Mouse (Mus musculus) MEL (cell line): ENCODE measurements around the gene Gkn3. TPM values are rescaled to one million over a fixed set of nuclear protein-coding genes. Genes with fewer than 3 reads are reported as not detected.

Experiments
- DNase-seq: peaks from one replicate; pipeline ENCODE4 v3.0.0; 2011; ENCODE audit warnings: low read depth, low spot score
- H3K27ac ChIP-seq: 2 replicates; pipeline ENCODE4 v1.5.1; 2012; ENCODE audit warnings: low read depth, mild to moderate bottlenecking, control low read depth, low read length, moderate library complexity; ENCODE audit not compliant: control insufficient read depth
- H3K27me3 ChIP-seq, 2 experiments: fragments of 150-350 bp in 1 of 2; sonication (generic) in 1 of 2; 2 replicates each; pipeline ENCODE4 v1.6.1; 2012; ENCODE audit warnings: low read length in 2 of 2, mild to moderate bottlenecking in 2 of 2, improper control_type of control experiment in 1 of 2, moderate library complexity in 1 of 2; ENCODE audit not compliant: insufficient read depth in 2 of 2, control insufficient read depth in 1 of 2
- H3K36me3 ChIP-seq, 2 experiments: 2 replicates each; pipeline ENCODE4 v1.6.1; 2012 to 2014; ENCODE audit warnings: low read length in 2 of 2, improper control_type of control experiment in 1 of 2, inconsistent platforms in 1 of 2, mild to moderate bottlenecking in 1 of 2; ENCODE audit not compliant: insufficient read depth in 2 of 2, control insufficient read depth in 1 of 2
- H3K4me1 ChIP-seq, 2 experiments: fragments of 150-350 bp in 1 of 2; sonication (generic) in 1 of 2; 2 replicates each; pipeline ENCODE4 v1.6.1; 2012; ENCODE audit warnings: low read length in 2 of 2, improper control_type of control experiment in 1 of 2, mild to moderate bottlenecking in 1 of 2; ENCODE audit not compliant: insufficient read depth in 2 of 2, control insufficient read depth in 1 of 2
- H3K4me3 ChIP-seq, 2 experiments: fragments of 150-350 bp in 1 of 2; sonication (generic) in 1 of 2; 2 replicates each; pipeline ENCODE4 v1.5.1; 2012; ENCODE audit warnings: low read depth in 2 of 2, low read length in 2 of 2, mild to moderate bottlenecking in 2 of 2, moderate library complexity in 2 of 2, control low read depth in 1 of 2, improper control_type of control experiment in 1 of 2; ENCODE audit not compliant: control insufficient read depth in 1 of 2, insufficient read depth in 1 of 2
- H3K79me2 ChIP-seq: 2 replicates; pipeline ENCODE4 v1.6.1; 2012; ENCODE audit warnings: mild to moderate bottlenecking, low read length, moderate library complexity; ENCODE audit not compliant: control insufficient read depth, poor library complexity, insufficient read depth
- H3K9ac ChIP-seq: 2 replicates; pipeline ENCODE4 v1.6.1; 2012; ENCODE audit warnings: low read depth, mild to moderate bottlenecking, control low read depth, low read length, moderate library complexity; ENCODE audit not compliant: control insufficient read depth, poor library complexity, severe bottlenecking
- H3K9me3 ChIP-seq: fragments of 150-350 bp; sonication (generic); replicated peaks from 2 replicates; pipeline ENCODE4 v1.6.1; 2012; ENCODE audit warnings: mild to moderate bottlenecking, low read length, improper control_type of control experiment, moderate library complexity; ENCODE audit not compliant: insufficient read depth
- BHLHE40 ChIP-seq: IDR thresholded peaks from 2 replicates; pipeline ENCODE4 v1.6.1; 2012; ENCODE audit warnings: low read depth, mild to moderate bottlenecking, inconsistent platforms, low read length, improper control_type of control experiment, borderline replicate concordance
- CHD1 ChIP-seq: IDR thresholded peaks from 2 replicates; pipeline ENCODE4 v1.6.1; 2012; ENCODE audit warnings: low read depth, mild to moderate bottlenecking, inconsistent platforms, low read length, improper control_type of control experiment
- CHD2 ChIP-seq: IDR thresholded peaks from 2 replicates; pipeline ENCODE4 v1.6.1; 2011; ENCODE audit warnings: low read length, improper control_type of control experiment
- CTCF ChIP-seq, 3 experiments: IDR thresholded peaks in 2 of 3; conservative IDR thresholded peaks in 1 of 3; 2 replicates each; pipeline ENCODE4 v1.5.1; 2011 to 2012; ENCODE audit warnings: low read length in 3 of 3, low read depth in 2 of 3, mild to moderate bottlenecking in 2 of 3, improper control_type of control experiment in 1 of 3, inconsistent platforms in 1 of 3, mixed read lengths in 1 of 3, moderate library complexity in 1 of 3; ENCODE audit not compliant: control insufficient read depth in 1 of 3, insufficient read depth in 1 of 3, poor library complexity in 1 of 3, severe bottlenecking in 1 of 3
- E2F4 ChIP-seq: IDR thresholded peaks from 2 replicates; pipeline ENCODE4 v1.6.1; 2011; ENCODE audit warnings: low read depth, low read length, improper control_type of control experiment, borderline replicate concordance
- ELF1 ChIP-seq: IDR thresholded peaks from 2 replicates; pipeline ENCODE4 v1.6.1; 2014; ENCODE audit warnings: low read depth, mild to moderate bottlenecking, inconsistent platforms, low read length, improper control_type of control experiment, moderate library complexity
- EP300 ChIP-seq, 2 experiments: IDR thresholded peaks; 2 replicates each; pipeline ENCODE4 v1.6.1; 2011; ENCODE audit warnings: improper control_type of control experiment in 2 of 2, low read length in 2 of 2, low read depth in 1 of 2, mild to moderate bottlenecking in 1 of 2
- ETS1 ChIP-seq: IDR thresholded peaks from 2 replicates; pipeline ENCODE4 v1.6.1; 2012; ENCODE audit warnings: low read depth, mild to moderate bottlenecking, inconsistent platforms, low read length, improper control_type of control experiment, moderate library complexity
- GABPA ChIP-seq: IDR thresholded peaks from 2 replicates; pipeline ENCODE4 v1.6.1; 2012; ENCODE audit warnings: low read depth, mild to moderate bottlenecking, inconsistent platforms, low read length, improper control_type of control experiment, moderate library complexity
- GATA1 ChIP-seq: IDR thresholded peaks from 2 replicates; pipeline ENCODE4 v1.6.1; 2011; ENCODE audit warnings: low read depth, low read length, improper control_type of control experiment
- HCFC1 ChIP-seq: IDR thresholded peaks from 2 replicates; pipeline ENCODE4 v1.6.1; 2012; ENCODE audit warnings: low read depth, mild to moderate bottlenecking, inconsistent platforms, low read length, improper control_type of control experiment, moderate library complexity
- JUND ChIP-seq: IDR thresholded peaks from 2 replicates; pipeline ENCODE4 v1.6.1; 2011; ENCODE audit warnings: low read depth, mild to moderate bottlenecking, improper control_type of control experiment, low read length
- KAT2A ChIP-seq: conservative IDR thresholded peaks from 2 replicates; pipeline ENCODE4 v1.6.1; 2012; ENCODE audit warnings: low read depth, low read length, improper control_type of control experiment, inconsistent platforms
- MAFK ChIP-seq: IDR thresholded peaks from 2 replicates; pipeline ENCODE4 v1.6.1; 2011; ENCODE audit warnings: low read depth, mild to moderate bottlenecking, low read length, improper control_type of control experiment, borderline replicate concordance
- MAX ChIP-seq: IDR thresholded peaks from 2 replicates; pipeline ENCODE4 v1.6.1; 2011; ENCODE audit warnings: low read length, improper control_type of control experiment
- MAZ ChIP-seq: IDR thresholded peaks from 2 replicates; pipeline ENCODE4 v1.6.1; 2012; ENCODE audit warnings: low read depth, mild to moderate bottlenecking, inconsistent platforms, low read length, improper control_type of control experiment
- MEF2A ChIP-seq: IDR thresholded peaks from 2 replicates; pipeline ENCODE4 v1.6.1; 2014; ENCODE audit warnings: low read depth, mild to moderate bottlenecking, inconsistent platforms, low read length, improper control_type of control experiment; ENCODE audit not compliant: poor library complexity, insufficient replicate concordance, severe bottlenecking; ENCODE audit errors: extremely low read depth
- MXI1 ChIP-seq: IDR thresholded peaks from 2 replicates; pipeline ENCODE4 v1.6.1; 2011; ENCODE audit warnings: mild to moderate bottlenecking, low read depth, low read length, improper control_type of control experiment
- MYB ChIP-seq: IDR thresholded peaks from 2 replicates; pipeline ENCODE4 v1.6.1; 2011; ENCODE audit warnings: mild to moderate bottlenecking, low read depth, low read length, improper control_type of control experiment
- MYC ChIP-seq: IDR thresholded peaks from 2 replicates; pipeline ENCODE4 v1.6.1; 2011; ENCODE audit warnings: low read depth, mild to moderate bottlenecking, low read length, improper control_type of control experiment, moderate library complexity
- NELFE ChIP-seq: IDR thresholded peaks from 2 replicates; pipeline ENCODE4 v1.6.1; 2011; ENCODE audit warnings: low read depth, low read length, improper control_type of control experiment
- NRF1 ChIP-seq: IDR thresholded peaks from 2 replicates; pipeline ENCODE4 v1.6.1; 2014; ENCODE audit warnings: low read depth, mild to moderate bottlenecking, inconsistent platforms, low read length, improper control_type of control experiment, moderate library complexity; ENCODE audit not compliant: poor library complexity, insufficient read depth, severe bottlenecking
- POLR2A ChIP-seq, 2 experiments: IDR thresholded peaks; 2 replicates each; pipeline ENCODE4 v1.6.1; 2011 to 2012; ENCODE audit warnings: low read length in 2 of 2, mild to moderate bottlenecking in 2 of 2, control low read depth in 1 of 2, improper control_type of control experiment in 1 of 2, low read depth in 1 of 2, moderate library complexity in 1 of 2; ENCODE audit not compliant: control insufficient read depth in 1 of 2, insufficient read depth in 1 of 2, poor library complexity in 1 of 2
- POLR2AphosphoS2 ChIP-seq: IDR thresholded peaks from 2 replicates; pipeline ENCODE4 v1.6.1; 2011; ENCODE audit warnings: low read length, improper control_type of control experiment
- POLR2AphosphoS5 ChIP-seq: IDR thresholded peaks from 2 replicates; pipeline ENCODE4 v1.6.1; 2012; ENCODE audit warnings: low read depth, borderline replicate concordance, mild to moderate bottlenecking, inconsistent platforms, low read length, moderate library complexity, mixed read lengths
- RAD21 ChIP-seq: IDR thresholded peaks from 2 replicates; pipeline ENCODE4 v1.6.1; 2011; ENCODE audit warnings: mild to moderate bottlenecking, low read depth, low read length, improper control_type of control experiment
- RCOR1 ChIP-seq: IDR thresholded peaks from 2 replicates; pipeline ENCODE4 v1.6.1; 2012; ENCODE audit warnings: low read depth, mild to moderate bottlenecking, inconsistent platforms, low read length, improper control_type of control experiment
- SIN3A ChIP-seq: IDR thresholded peaks from 2 replicates; pipeline ENCODE4 v1.6.1; 2012; ENCODE audit warnings: low read length, improper control_type of control experiment, inconsistent platforms
- SMC3 ChIP-seq: IDR thresholded peaks from 2 replicates; pipeline ENCODE4 v1.6.1; 2011; ENCODE audit warnings: low read depth, low read length, improper control_type of control experiment
- TAL1 ChIP-seq: IDR thresholded peaks from 2 replicates; pipeline ENCODE4 v1.6.1; 2012; ENCODE audit warnings: mild to moderate bottlenecking, inconsistent platforms, low read length, moderate library complexity, mixed read lengths
- TBP ChIP-seq: IDR thresholded peaks from 2 replicates; pipeline ENCODE4 v1.8.0; 2011; ENCODE audit warnings: low read depth, low read length, improper control_type of control experiment
- TCF12 ChIP-seq: IDR thresholded peaks from 2 replicates; pipeline ENCODE4 v1.6.1; 2014; ENCODE audit warnings: low read depth, mild to moderate bottlenecking, inconsistent platforms, low read length, improper control_type of control experiment, moderate library complexity
- UBTF ChIP-seq: IDR thresholded peaks from 2 replicates; pipeline ENCODE4 v1.6.1; 2012; ENCODE audit warnings: low read depth, mild to moderate bottlenecking, inconsistent platforms, low read length, improper control_type of control experiment, moderate library complexity, borderline replicate concordance; ENCODE audit not compliant: insufficient read depth
- USF1 ChIP-seq: IDR thresholded peaks from 2 replicates; pipeline ENCODE4 v1.6.1; 2014; ENCODE audit warnings: low read depth, mild to moderate bottlenecking, inconsistent platforms, low read length, improper control_type of control experiment, moderate library complexity
- USF2 ChIP-seq, 2 experiments: IDR thresholded peaks; 2 replicates each; pipeline ENCODE4 v1.6.1; 2011 to 2012; ENCODE audit warnings: improper control_type of control experiment in 2 of 2, low read length in 2 of 2, borderline replicate concordance in 1 of 2, inconsistent platforms in 1 of 2, low read depth in 1 of 2, mild to moderate bottlenecking in 1 of 2; ENCODE audit not compliant: insufficient read depth in 1 of 2
- ZC3H11A ChIP-seq: IDR thresholded peaks from 2 replicates; pipeline ENCODE4 v1.6.1; 2012; ENCODE audit warnings: low read depth, mild to moderate bottlenecking, inconsistent platforms, low read length, improper control_type of control experiment
- ZKSCAN1 ChIP-seq: IDR thresholded peaks from 2 replicates; pipeline ENCODE4 v1.6.1; 2012; ENCODE audit warnings: low read depth, mild to moderate bottlenecking, inconsistent platforms, low read length, improper control_type of control experiment, moderate library complexity
- ZMIZ1 ChIP-seq: IDR thresholded peaks from 2 replicates; pipeline ENCODE4 v1.6.1; 2012; ENCODE audit warnings: low read depth, mild to moderate bottlenecking, inconsistent platforms, low read length, improper control_type of control experiment, moderate library complexity
- ZNF384 ChIP-seq: IDR thresholded peaks from 2 replicates; pipeline ENCODE4 v1.6.1; 2012; ENCODE audit warnings: low read depth, mild to moderate bottlenecking, inconsistent platforms, low read length, improper control_type of control experiment
- polyA plus RNA-seq, 2 experiments: library from polyadenylated mRNA; stranded (reverse) in 1 of 2; unstranded in 1 of 2; fragments of >175 nt in 1 of 2; fragments of >200 nt in 1 of 2; gene quantifications; 2 replicates each; pipeline versions ENCODE4 v1.2.1 to v1.2.4; 2012; ENCODE audit warnings: low replicate concordance in 2 of 2, low read depth in 1 of 2; ENCODE audit not compliant: insufficient read length in 2 of 2, insufficient read depth in 1 of 2, missing spikeins in 1 of 2
- total RNA-seq: library from RNA; depleted of rRNA; stranded (reverse); fragments of 300-350 nt; gene quantifications from 2 replicates; pipeline ENCODE4 v1.2.3, GENCODE M21; 2012

The Gkn3 gene
- total and polyA plus RNA-seq, 3 experiments: 0.36 TPM; not detected in 2

GRCm38 (mm10) chr6:87386203-87386602 lies 2.5 kb downstream of the Gkn3 start:
- H3K27ac ChIP-seq: no peak overlapping the region
- DNase-seq: peak; percentile 63
- H3K27me3 ChIP-seq: peaks cover 2 to 9% of the 10 kb centered on the region in 2 experiments

GRCm38 (mm10) chr6:87384761-87385160 lies 4.0 kb downstream of the Gkn3 start:
- TF ChIP-seq KAT2A (no peak), ZNF384 (no peak), TCF12 (no peak), RCOR1 (no peak), MYC (no peak), TBP (no peak), MXI1 (no peak), USF2 (IDR thresholded peaks at IDR 0.05; ENCODE audit: borderline replicate concordance in 1 of 2, insufficient read depth in 1 of 2, low read depth in 1 of 2, low read length in 2 of 2) (no peak), POLR2AphosphoS2 (no peak), ZKSCAN1 (no peak), MAFK (no peak), ETS1 (no peak), CHD2 (no peak), NRF1 (no peak)
- H3K9me3 ChIP-seq: no peaks in the 10 kb centered on the region
- no peak overlapping the region for H3K27ac ChIP-seq
- no peak overlapping the region for H3K9ac ChIP-seq
- H3K79me2 ChIP-seq: no peaks in the 10 kb centered on the region
- no peak for DNase-seq
- H3K27me3 ChIP-seq: peaks cover 0 to 9% of the 10 kb centered on the region in 2 experiments
- no peak overlapping the region for H3K4me3 ChIP-seq
- peaks cover 3 to 5% of the 10 kb centered on the region in 2 experiments; a peak in 3 of 4 replicates for H3K4me1 ChIP-seq
- H3K36me3 ChIP-seq: 0 out of 4 replicates have a peak, but pooled peaks cover 0 to 2% of the 10 kb centered on the region in 2 experiments

More at GRCm38 (mm10) chr6:87386203-87386602, 2.5 kb downstream of the Gkn3 start:
- TF ChIP-seq TBP: no peak
- TF ChIP-seq CHD2: no peak
- no peak for TF ChIP-seq MXI1
- no peak for TF ChIP-seq TCF12
- TF ChIP-seq HCFC1: no peak
- no peak for TF ChIP-seq ZKSCAN1
- TF ChIP-seq POLR2AphosphoS5: no peak
- no peak for TF ChIP-seq USF1
- TF ChIP-seq BHLHE40: no peak
- no peak for TF ChIP-seq MYB
- peak; percentile 69 to 86 (median 81) for TF ChIP-seq CTCF (IDR thresholded peaks at IDR 0.05 in 2 of 3, conservative IDR thresholded peaks at IDR 0.05 in 1 of 3; ENCODE audit: control insufficient read depth in 1 of 3, insufficient read depth in 1 of 3, low read depth in 2 of 3, low read length in 3 of 3, poor library complexity in 1 of 3, severe bottlenecking in 1 of 3)
- TF ChIP-seq KAT2A: no peak
- TF ChIP-seq MAZ: no peak
- no peak for TF ChIP-seq TAL1
- TF ChIP-seq NRF1: no peak
- no peak for TF ChIP-seq ETS1
- no peak for TF ChIP-seq ELF1
- no peak for TF ChIP-seq CHD1
- no peak for TF ChIP-seq POLR2A (IDR thresholded peaks at IDR 0.05; ENCODE audit: control insufficient read depth in 1 of 2, insufficient read depth in 1 of 2, low read depth in 1 of 2, low read length in 2 of 2, poor library complexity in 1 of 2)
- TF ChIP-seq EP300 (IDR thresholded peaks at IDR 0.05; ENCODE audit: low read depth in 1 of 2, low read length in 2 of 2): no peak
- TF ChIP-seq E2F4: no peak
- TF ChIP-seq POLR2AphosphoS2: no peak
- TF ChIP-seq JUND: no peak
- TF ChIP-seq NELFE: no peak
- TF ChIP-seq RCOR1: no peak
- no peak for TF ChIP-seq MAX
- TF ChIP-seq RAD21: peak; percentile 65
- TF ChIP-seq MEF2A: no peak
- peak; percentile 97 for TF ChIP-seq ZNF384
- no peak for TF ChIP-seq USF2 (IDR thresholded peaks at IDR 0.05; ENCODE audit: borderline replicate concordance in 1 of 2, insufficient read depth in 1 of 2, low read depth in 1 of 2, low read length in 2 of 2)
- TF ChIP-seq ZMIZ1: no peak
- TF ChIP-seq SMC3: peak; percentile 81
- TF ChIP-seq SIN3A: no peak
- no peak for TF ChIP-seq UBTF
- no peak for TF ChIP-seq MYC
- no peak for TF ChIP-seq GABPA
- TF ChIP-seq MAFK: no peak
- peak; percentile 72 for TF ChIP-seq ZC3H11A
- no peak for TF ChIP-seq GATA1
- no peaks in the 10 kb centered on the region for H3K9me3 ChIP-seq
- 0 out of 4 replicates have a peak, but pooled peaks cover 0 to 2% of the 10 kb centered on the region in 2 experiments for H3K36me3 ChIP-seq
- H3K4me1 ChIP-seq: peaks cover 3 to 5% of the 10 kb centered on the region in 2 experiments; a peak in 3 of 4 replicates
- no peak overlapping the region for H3K9ac ChIP-seq
- no peaks in the 10 kb centered on the region for H3K79me2 ChIP-seq
- H3K4me3 ChIP-seq: no peak overlapping the region
